Mouse (Mus musculus): Measurements from ENCODE around the gene Pold1. TPM values are rescaled to one million over a fixed set of nuclear protein-coding genes. Genes with fewer than 3 reads are reported as not detected.
A peak's percentile ranks its signal among the peaks of the same experiment; 100 is the strongest.

The Pold1 gene
- polyA plus RNA-seq, 1 experiment = 14.2 TPM

DNA sequence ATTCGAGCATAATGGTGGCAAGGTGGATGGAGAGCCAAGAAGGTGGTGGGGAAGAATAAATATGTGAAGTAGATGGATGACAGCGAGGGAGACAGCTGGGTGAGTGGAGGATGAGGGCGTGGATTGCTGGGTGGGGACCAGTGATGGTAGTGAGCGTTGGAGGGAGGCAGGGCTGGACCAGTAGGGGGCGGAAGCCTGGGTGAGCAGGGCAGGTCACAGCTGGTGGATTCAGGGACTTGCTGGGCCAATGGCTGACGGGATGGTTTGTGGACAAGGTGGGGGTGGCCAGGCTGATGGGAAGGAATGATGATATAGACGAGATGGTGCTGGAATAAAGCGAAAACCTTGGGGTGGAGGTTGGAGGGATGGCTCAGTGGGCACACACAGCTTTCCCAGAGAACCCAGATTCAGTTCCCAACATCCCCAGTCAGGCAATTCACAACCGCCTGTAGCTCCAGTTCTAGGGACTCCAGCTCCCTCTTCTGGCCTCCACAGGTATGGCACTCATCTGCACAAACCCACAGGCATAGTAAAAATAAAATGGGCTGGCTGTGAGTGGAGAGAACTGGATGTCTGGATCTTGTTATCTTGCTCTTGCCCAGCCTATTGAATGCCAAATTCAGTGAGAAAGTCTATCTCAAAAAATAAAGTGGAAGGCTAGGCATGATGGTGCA lies 29.3 kb downstream of the Pold1 start:
- H3K27ac ChIP-seq (ENCODE audit: insufficient read depth, low read depth, low read length) = no peak overlapping the region
- no peaks in the 10 kb centered on the region for H3K4me1 ChIP-seq (ENCODE audit: control insufficient read depth, insufficient read depth, low read length)
- no peak for TF ChIP-seq POLR2A (IDR thresholded peaks at IDR 0.05; ENCODE audit: low read depth, low read length)
- peak; percentile 40 for TF ChIP-seq CTCF (conservative IDR thresholded peaks at IDR 0.05; ENCODE audit: insufficient read depth, insufficient read length, low read depth, low read length)
- H3K4me3 ChIP-seq (ENCODE audit: insufficient read depth, low read depth, low read length) = no peak overlapping the region
- DNase-seq = no peak
- H3K27me3 ChIP-seq (replicated peaks; ENCODE audit: control insufficient read depth, insufficient read depth, low read length) = no peaks in the 10 kb centered on the region
- WGBS = 68% methylated on average over 9 of the region's 9 CpGs
- H3K36me3 ChIP-seq (ENCODE audit: control insufficient read depth, insufficient read depth, low read length) = no peaks in the 10 kb centered on the region

DNA sequence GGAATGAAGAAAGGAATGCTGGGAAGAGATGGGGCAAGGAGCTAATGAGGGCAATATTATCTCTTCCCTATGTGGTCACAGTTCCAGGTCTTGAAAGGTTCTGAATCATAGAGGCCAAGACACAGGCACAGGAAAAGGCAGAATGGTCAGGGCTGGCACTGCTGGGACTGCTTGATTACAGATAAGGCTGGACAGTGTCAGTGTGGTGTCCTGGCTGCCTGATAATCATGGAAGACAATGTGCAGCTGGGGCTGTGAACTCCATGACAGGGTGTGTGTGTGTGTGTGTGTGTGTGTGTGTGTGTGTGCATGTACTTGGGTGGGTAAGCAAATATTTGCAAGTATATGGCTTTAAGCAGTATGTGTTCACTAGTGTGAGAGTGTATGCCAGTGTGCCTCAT lies 41.2 kb downstream of the Pold1 start:
- TF ChIP-seq POLR2A (IDR thresholded peaks at IDR 0.05; ENCODE audit: low read depth, low read length) = no peak
- TF ChIP-seq CTCF (conservative IDR thresholded peaks at IDR 0.05; ENCODE audit: insufficient read depth, insufficient read length, low read depth, low read length) = no peak
- H3K4me1 ChIP-seq (ENCODE audit: control insufficient read depth, insufficient read depth, low read length) = no peaks in the 10 kb centered on the region
- DNase-seq = no peak
- H3K27me3 ChIP-seq (replicated peaks; ENCODE audit: control insufficient read depth, insufficient read depth, low read length) = no peaks in the 10 kb centered on the region
- no peaks in the 10 kb centered on the region for H3K36me3 ChIP-seq (ENCODE audit: control insufficient read depth, insufficient read depth, low read length)
- no peak overlapping the region for H3K27ac ChIP-seq (ENCODE audit: insufficient read depth, low read depth, low read length)
- H3K4me3 ChIP-seq (ENCODE audit: insufficient read depth, low read depth, low read length) = no peak overlapping the region

DNA sequence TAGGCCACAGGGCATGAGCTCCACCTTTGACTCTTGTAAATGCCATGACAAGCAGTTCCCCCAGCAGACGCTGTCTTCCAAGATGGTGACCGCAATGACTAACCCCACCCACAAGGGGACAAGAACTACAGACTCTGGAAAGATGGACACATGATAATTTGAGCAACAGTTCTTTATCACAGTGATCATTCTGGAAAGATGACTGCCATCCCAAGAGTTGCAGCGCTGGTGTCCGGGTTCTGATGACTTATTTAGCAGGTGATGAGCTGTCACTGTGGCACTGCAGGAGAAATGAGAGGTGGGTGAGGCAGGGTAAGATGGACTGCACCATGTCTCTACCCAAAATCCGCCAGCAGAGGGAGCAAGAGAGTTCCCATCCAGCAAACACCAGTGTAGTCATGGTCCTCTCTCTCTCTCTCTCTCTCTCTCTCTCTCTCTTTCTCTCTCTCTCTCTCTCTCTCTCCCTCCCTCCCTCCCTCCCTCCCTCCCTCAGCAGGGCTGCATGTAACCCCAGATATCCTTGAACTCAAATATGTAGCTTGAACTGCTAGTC lies 47.0 kb downstream of the Pold1 start:
- H3K4me3 ChIP-seq (ENCODE audit: insufficient read depth, low read depth, low read length) = no peak overlapping the region
- peak; percentile 75 for TF ChIP-seq CTCF (conservative IDR thresholded peaks at IDR 0.05; ENCODE audit: insufficient read depth, insufficient read length, low read depth, low read length)
- TF ChIP-seq POLR2A (IDR thresholded peaks at IDR 0.05; ENCODE audit: low read depth, low read length) = no peak
- peak; percentile 60 for DNase-seq
- WGBS = 38% methylated on average over 5 of the region's 5 CpGs
- no peak overlapping the region for H3K27ac ChIP-seq (ENCODE audit: insufficient read depth, low read depth, low read length)
- H3K36me3 ChIP-seq (ENCODE audit: control insufficient read depth, insufficient read depth, low read length) = no peaks in the 10 kb centered on the region
- H3K4me1 ChIP-seq (ENCODE audit: control insufficient read depth, insufficient read depth, low read length) = no peaks in the 10 kb centered on the region
- H3K27me3 ChIP-seq (replicated peaks; ENCODE audit: control insufficient read depth, insufficient read depth, low read length) = no peaks in the 10 kb centered on the region

DNA sequence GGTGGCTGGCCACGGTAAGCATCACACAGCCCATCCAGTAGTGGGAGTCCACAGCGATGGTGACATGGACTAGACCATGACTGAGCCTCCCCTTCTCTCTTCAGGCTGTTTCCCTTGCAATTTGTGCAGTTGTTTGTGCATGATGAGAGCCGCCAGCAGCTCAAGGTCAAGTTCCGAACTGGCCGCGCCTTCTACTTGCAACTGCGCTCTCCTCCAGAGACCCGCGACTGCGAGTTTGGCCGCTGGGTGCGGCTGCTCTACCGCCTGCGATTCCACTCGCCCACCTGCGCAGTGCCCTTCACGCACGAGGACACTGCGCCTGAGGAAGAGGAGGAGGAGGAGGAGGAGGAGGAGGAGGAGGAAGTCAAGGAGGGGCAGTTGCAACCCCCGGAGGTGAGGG lies 48.6 kb downstream of the Pold1 start:
- Histone ChIP-seq H3K4me3 (ENCODE audit: insufficient read depth, low read depth, low read length) (no peak overlapping the region), H3K4me1 (ENCODE audit: control insufficient read depth, insufficient read depth, low read length) (peaks cover 8% of the 10 kb centered on the region), H3K36me3 (ENCODE audit: control insufficient read depth, insufficient read depth, low read length) (no peaks in the 10 kb centered on the region), H3K27me3 (replicated peaks; ENCODE audit: control insufficient read depth, insufficient read depth, low read length) (no peaks in the 10 kb centered on the region), H3K27ac (ENCODE audit: insufficient read depth, low read depth, low read length) (no peak overlapping the region)
- no peak for DNase-seq
- WGBS = 62% methylated on average over 20 of the region's 20 CpGs
- no peak for TF ChIP-seq CTCF (conservative IDR thresholded peaks at IDR 0.05; ENCODE audit: insufficient read depth, insufficient read length, low read depth, low read length)
- no peak for TF ChIP-seq POLR2A (IDR thresholded peaks at IDR 0.05; ENCODE audit: low read depth, low read length)

DNA sequence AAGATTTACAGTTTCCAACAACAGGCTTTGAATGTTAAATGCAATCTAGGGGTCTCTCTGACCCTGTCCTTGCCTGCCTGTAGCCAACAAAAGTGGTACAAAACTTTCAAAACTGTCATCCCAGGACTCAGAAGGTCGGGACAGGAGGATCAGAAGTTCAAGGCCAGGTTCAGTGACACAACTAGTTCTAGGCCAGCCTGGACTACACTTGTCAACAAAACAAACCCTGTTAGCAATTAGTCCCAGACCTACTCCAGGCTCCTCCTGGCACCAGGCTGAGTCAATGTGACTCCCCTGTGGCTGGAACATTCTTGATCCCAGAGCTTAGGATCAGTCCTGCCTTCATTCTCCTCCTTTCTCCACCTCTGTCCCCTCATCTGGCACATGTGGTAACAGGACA lies 49.7 kb downstream of the Pold1 start:
- Histone ChIP-seq H3K4me1 (ENCODE audit: control insufficient read depth, insufficient read depth, low read length) (peaks cover 10% of the 10 kb centered on the region), H3K27ac (ENCODE audit: insufficient read depth, low read depth, low read length) (no peak overlapping the region), H3K4me3 (ENCODE audit: insufficient read depth, low read depth, low read length) (no peak overlapping the region), H3K36me3 (ENCODE audit: control insufficient read depth, insufficient read depth, low read length) (no peaks in the 10 kb centered on the region), H3K27me3 (replicated peaks; ENCODE audit: control insufficient read depth, insufficient read depth, low read length) (no peaks in the 10 kb centered on the region)
- no peak for DNase-seq
- WGBS = 73% methylated on average over 1 of the region's 1 CpGs
- TF ChIP-seq POLR2A (IDR thresholded peaks at IDR 0.05; ENCODE audit: low read depth, low read length) (no peak), CTCF (conservative IDR thresholded peaks at IDR 0.05; ENCODE audit: insufficient read depth, insufficient read length, low read depth, low read length) (no peak)

DNA sequence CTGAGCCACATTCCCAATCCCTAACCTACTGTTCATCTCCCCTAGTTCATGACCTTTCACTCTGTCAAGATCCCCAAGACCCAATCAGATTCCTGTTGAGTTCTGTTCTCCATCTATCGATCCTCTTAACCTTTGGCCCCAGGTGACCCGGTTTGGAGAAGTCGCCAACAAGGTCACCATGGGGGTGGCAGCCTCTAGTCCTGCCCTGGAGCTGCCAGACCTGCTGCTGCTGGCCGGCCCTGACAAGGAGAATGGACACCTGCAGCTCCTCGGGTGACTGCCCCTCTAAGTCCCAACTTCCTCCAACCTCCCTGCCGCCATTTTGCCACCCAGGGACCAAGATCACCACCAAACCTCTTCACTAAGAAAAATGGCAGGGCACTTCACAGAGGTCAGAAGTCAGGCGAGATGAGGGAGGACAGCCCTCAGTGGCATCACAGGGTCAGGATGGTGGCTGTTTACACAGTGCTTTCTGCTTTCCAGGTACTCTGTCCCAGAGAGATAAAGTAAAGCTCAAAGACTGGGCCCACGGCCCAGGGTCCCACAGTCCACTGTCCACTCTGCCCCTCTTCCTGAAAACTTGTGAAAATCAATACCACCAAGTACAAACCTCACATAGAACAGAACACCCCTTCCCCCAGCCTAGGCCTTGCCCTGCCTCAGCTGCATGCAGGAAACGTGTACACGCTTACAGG lies 51.1 kb downstream of the Pold1 start:
- Histone ChIP-seq H3K4me3 (ENCODE audit: insufficient read depth, low read depth, low read length) (no peak overlapping the region), H3K27me3 (replicated peaks; ENCODE audit: control insufficient read depth, insufficient read depth, low read length) (no peaks in the 10 kb centered on the region), H3K36me3 (ENCODE audit: control insufficient read depth, insufficient read depth, low read length) (no peaks in the 10 kb centered on the region), H3K27ac (ENCODE audit: insufficient read depth, low read depth, low read length) (no peak overlapping the region), H3K4me1 (ENCODE audit: control insufficient read depth, insufficient read depth, low read length) (peaks cover 10% of the 10 kb centered on the region)
- no peak for TF ChIP-seq POLR2A (IDR thresholded peaks at IDR 0.05; ENCODE audit: low read depth, low read length)
- TF ChIP-seq CTCF (conservative IDR thresholded peaks at IDR 0.05; ENCODE audit: insufficient read depth, insufficient read length, low read depth, low read length) = no peak
- 86% methylated on average over 10 of the region's 10 CpGs for WGBS
- no peak for DNase-seq

DNA sequence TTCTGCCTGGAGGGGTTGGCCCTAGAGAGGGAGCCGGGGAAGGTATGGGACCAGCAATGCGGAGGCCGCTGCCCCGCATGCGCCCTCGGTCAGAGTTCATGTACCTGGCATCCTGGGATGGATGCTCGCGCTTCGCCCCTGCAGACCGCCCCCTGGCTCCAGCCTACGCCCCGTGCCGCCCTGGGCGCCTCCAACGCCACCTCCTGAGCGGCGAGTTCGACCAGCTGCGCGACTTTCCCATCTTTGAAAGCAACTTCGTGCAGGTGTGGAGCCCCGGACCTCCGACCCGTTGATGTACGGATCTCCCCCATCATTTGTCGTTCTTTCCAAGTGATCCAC lies 51.9 kb downstream of the Pold1 start:
- TF ChIP-seq POLR2A (IDR thresholded peaks at IDR 0.05; ENCODE audit: low read depth, low read length) = no peak
- TF ChIP-seq CTCF (conservative IDR thresholded peaks at IDR 0.05; ENCODE audit: insufficient read depth, insufficient read length, low read depth, low read length) = no peak
- Histone ChIP-seq H3K27ac (ENCODE audit: insufficient read depth, low read depth, low read length) (peak overlapping the region; percentile 43; the same call in 1 of the 2 replicates), H3K4me1 (ENCODE audit: control insufficient read depth, insufficient read depth, low read length) (peaks cover 10% of the 10 kb centered on the region), H3K27me3 (replicated peaks; ENCODE audit: control insufficient read depth, insufficient read depth, low read length) (no peaks in the 10 kb centered on the region), H3K4me3 (ENCODE audit: insufficient read depth, low read depth, low read length) (peak overlapping the region; percentile 73), H3K36me3 (ENCODE audit: control insufficient read depth, insufficient read depth, low read length) (no peaks in the 10 kb centered on the region)
- no peak for DNase-seq
- 1% methylated on average over 26 of the region's 26 CpGs for WGBS
